Mouse (Mus musculus) liver, adult 2 months (tissue): ENCODE results near the gene Pygb.

Source experiments
- CTCF ChIP-seq: fragments of 200-500 bp; IDR thresholded peaks from 2 replicates; pipeline ENCODE4 v1.5.1; 2011; ENCODE audit warnings: low read depth, low read length, control low read depth
- POLR2A ChIP-seq: fragments of 200-500 bp; IDR thresholded peaks from 2 replicates; pipeline ENCODE4 v1.6.1; 2011; ENCODE audit warnings: low read length, control low read depth; ENCODE audit not compliant: insufficient read depth; ENCODE audit errors: extremely low read depth

DNA sequence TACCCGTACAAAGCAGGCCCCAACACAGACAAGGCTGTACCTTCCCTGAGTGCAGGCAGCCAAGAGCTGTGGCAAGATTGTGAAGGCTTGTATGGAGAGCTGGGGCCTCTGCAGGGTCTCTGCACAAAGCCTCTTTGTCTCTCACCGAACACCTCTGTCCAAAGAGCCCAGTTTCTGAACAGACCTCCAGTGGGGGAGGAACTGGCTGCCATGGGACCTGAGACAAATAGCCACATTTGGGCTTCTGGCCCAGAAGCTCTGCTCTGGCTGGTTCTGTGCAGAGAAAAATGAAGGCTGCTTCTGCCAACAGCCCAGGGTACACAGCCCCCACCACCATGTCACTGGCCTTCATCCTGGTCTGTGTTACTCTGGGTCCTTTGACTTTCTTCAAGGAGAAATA is 20.9 kb upstream of the Pygb start:
- TF ChIP-seq CTCF (no peak), POLR2A (no peak)
